Mouse (Mus musculus) embryo, embryonic 11 days (tissue): ENCODE results near the gene Igdcc4.

Source experiments
- DNase-seq: peaks from one replicate; pipeline ENCODE4 v3.0.0-alpha.2; 2015

The Igdcc4 gene

GRCm38 (mm10) chr9:65161881-65162280 lies 60.6 kb downstream of the Igdcc4 start:
- no peak for DNase-seq

- peak; percentile 92 for DNase-seq
Measured at GRCm38 (mm10) chr9:65162711-65163639, 61.7 kb downstream of the Igdcc4 start.

GRCm38 (mm10) chr9:65164870-65165269 lies 63.6 kb downstream of the Igdcc4 start:
- peak; percentile 57 for DNase-seq

GRCm38 (mm10) chr9:65166386-65166785 lies 65.1 kb downstream of the Igdcc4 start:
- DNase-seq, result peak; percentile 68

- no peak for DNase-seq
Measured at GRCm38 (mm10) chr9:65168534-65168933, 67.2 kb downstream of the Igdcc4 start.

- no peak for DNase-seq
Measured at GRCm38 (mm10) chr9:65168952-65169351, 67.7 kb downstream of the Igdcc4 start.

- DNase-seq, result peak; percentile 65
Measured at GRCm38 (mm10) chr9:65172654-65173053, 71.4 kb downstream of the Igdcc4 start.

GRCm38 (mm10) chr9:65175234-65175938 lies 74.1 kb downstream of the Igdcc4 start:
- peak; percentile 73 for DNase-seq

GRCm38 (mm10) chr9:65175939-65176871 lies 74.9 kb downstream of the Igdcc4 start:
- peak; percentile 80 for DNase-seq

- no peak for DNase-seq
Measured at GRCm38 (mm10) chr9:65177497-65177896, 76.2 kb downstream of the Igdcc4 start.

GRCm38 (mm10) chr9:65177912-65178311 lies 76.6 kb downstream of the Igdcc4 start:
- no peak for DNase-seq

GRCm38 (mm10) chr9:65178336-65179213 lies 77.3 kb downstream of the Igdcc4 start:
- DNase-seq, result peak; percentile 91

GRCm38 (mm10) chr9:65179817-65180624 lies 78.7 kb downstream of the Igdcc4 start:
- no peak for DNase-seq
